9 mouse cellular contexts compared by ENCODE assay signal in the genomic region with DNA sequence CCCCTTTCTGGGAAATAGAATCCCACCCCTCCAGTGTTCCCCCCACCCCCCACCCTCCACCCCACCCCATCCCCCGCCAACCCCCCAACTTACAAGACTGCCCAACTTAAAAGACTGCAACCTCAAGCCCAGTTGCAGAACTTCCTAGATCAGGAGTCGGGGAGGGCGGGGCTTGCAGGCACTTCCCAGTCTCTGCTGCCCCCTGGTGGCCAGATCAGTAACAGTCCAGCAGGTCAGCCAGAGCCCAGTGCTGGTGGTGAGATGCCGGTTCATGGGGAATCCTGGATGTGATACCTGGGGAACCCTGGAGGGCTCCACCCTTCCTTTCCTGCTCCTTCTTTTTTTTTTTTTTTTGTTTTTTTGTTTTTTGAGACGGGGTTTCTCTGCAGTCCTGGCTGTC. TPM values are rescaled to one million over a fixed set of nuclear protein-coding genes. Genes with fewer than 3 reads are reported as not detected.
A peak's percentile ranks its signal among the peaks of the same experiment; 100 is the strongest.
DNase-seq lines count a peak whose midpoint lies in the region; ATAC-seq and TF ChIP-seq lines count a peak whose summit lies in the region.
"Had no signal": no experiment of that assay in that cellular context is flagged by ENCODE, and none has a peak within 500 bp of the region (broad histone marks: within the 10 kb centered on the region; RNA-seq: fewer than 3 reads in every experiment).

No protein-coding gene starts in this region.

- DNase-seq in CD4-positive, CD25-positive, alpha-beta regulatory T cell, adult 2 months (ENCODE audit: low read depth, low spot score), result peak; percentile 94
- peak; percentile 94 for DNase-seq in kidney, postnatal 14 days
- peak; percentile 84 for DNase-seq in liver, embryonic 13.5 days
- peak; percentile 91 for DNase-seq in neural tube, embryonic 11.5 days (ENCODE audit: low spot score)
- DNase-seq in telencephalon, adult 2 months (ENCODE audit: low read depth, low spot score), result peak; percentile 72

- H3K9me3 ChIP-seq in heart, embryonic 13.5 days, result peaks cover 2% of the 10 kb centered on the region; the same call in 1 of the 2 replicates
- no peaks in the 10 kb centered on the region for H3K9me3 ChIP-seq in liver, embryonic 13.5 days (replicated peaks)
- H3K9me3 ChIP-seq in neural tube, embryonic 11.5 days (ENCODE audit: control insufficient read depth, low read length), result no peaks in the 10 kb centered on the region
- H3K9me3 ChIP-seq: limb, embryonic 12.5 days had no signal

- H3K27me3 ChIP-seq in heart, embryonic 13.5 days (replicated peaks), result no peaks in the 10 kb centered on the region
- peaks cover 3% of the 10 kb centered on the region; the same call in 1 of the 2 replicates for H3K27me3 ChIP-seq in liver, embryonic 13.5 days
- no peaks in the 10 kb centered on the region for H3K27me3 ChIP-seq in neural tube, embryonic 11.5 days (ENCODE audit: control insufficient read depth, insufficient read depth, low read length)
- H3K27me3 ChIP-seq: limb, embryonic 12.5 days had no signal

- no peak overlapping the region for H3K9ac ChIP-seq in heart, embryonic 13.5 days
- H3K9ac ChIP-seq in liver, embryonic 13.5 days, result no peak overlapping the region
- no peak overlapping the region for H3K9ac ChIP-seq in neural tube, embryonic 11.5 days (ENCODE audit: low read length)
- H3K9ac ChIP-seq: limb, embryonic 12.5 days had no signal

- TF ChIP-seq POLR2A in bone marrow macrophage, adult 2 months (IDR thresholded peaks at IDR 0.05; ENCODE audit: borderline replicate concordance, low read depth, low read length), result no peak
- TF ChIP-seq POLR2A in embryonic fibroblast, embryonic 13.5 days (IDR thresholded peaks at IDR 0.05; ENCODE audit: low read depth, low read length), result no peak

- H3K4me1 ChIP-seq in bone marrow macrophage, adult 2 months (ENCODE audit: control insufficient read depth, insufficient read depth, low read length), result peaks cover 19% of the 10 kb centered on the region
- H3K4me1 ChIP-seq in embryonic fibroblast, embryonic 13.5 days (ENCODE audit: control insufficient read depth, insufficient read depth, low read length), result no peaks in the 10 kb centered on the region
- H3K4me1 ChIP-seq in heart, embryonic 13.5 days, result peaks cover 12% of the 10 kb centered on the region
- peaks cover 20% of the 10 kb centered on the region for H3K4me1 ChIP-seq in liver, embryonic 13.5 days (replicated peaks)
- H3K4me1 ChIP-seq in neural tube, embryonic 11.5 days (ENCODE audit: control insufficient read depth, insufficient read depth, low read length), result peaks cover 6% of the 10 kb centered on the region; the same call in 1 of the 2 replicates

- ATAC-seq in heart, embryonic 13.5 days (ENCODE audit: extremely low read depth, insufficient number of reproducible peaks, low FRiP score, low TSS enrichment), result peak; percentile 30; the same call in 1 of the 2 replicates
- ATAC-seq in liver, embryonic 13.5 days (ENCODE audit: low read depth), result peak; percentile 67
- ATAC-seq in neural tube, embryonic 11.5 days (ENCODE audit: insufficient read depth, low FRiP score, low TSS enrichment), result peak; percentile 56; the same call in 1 of the 2 replicates

- TF ChIP-seq CTCF in bone marrow macrophage, adult 2 months (IDR thresholded peaks at IDR 0.05; ENCODE audit: low read depth, low read length), result peak; percentile 84
- TF ChIP-seq CTCF in embryonic fibroblast, embryonic 13.5 days (IDR thresholded peaks at IDR 0.05; ENCODE audit: borderline replicate concordance, insufficient read depth, low read length), result peak; percentile 87

- WGBS in heart, embryonic 13.5 days, result 1% methylated on average over 5 of the region's 5 CpGs
- WGBS in liver, embryonic 13.5 days (ENCODE audit: insufficient replicate concordance), result 2% methylated on average over 5 of the region's 5 CpGs
- 2% methylated on average over 5 of the region's 5 CpGs for WGBS in neural tube, embryonic 11.5 days

- H3K27ac ChIP-seq in bone marrow macrophage, adult 2 months (ENCODE audit: insufficient read depth, low read depth, low read length), result 0 out of 2 replicates have a peak overlapping the region, but pooled peaks have one; percentile 72
- no peak overlapping the region for H3K27ac ChIP-seq in embryonic fibroblast, embryonic 13.5 days (ENCODE audit: insufficient read depth, low read length)
- H3K27ac ChIP-seq in heart, embryonic 13.5 days (replicated peaks), result no peak overlapping the region
- no peak overlapping the region for H3K27ac ChIP-seq in liver, embryonic 13.5 days
- H3K27ac ChIP-seq in neural tube, embryonic 11.5 days (ENCODE audit: low read depth, low read length), result no peak overlapping the region
- H3K27ac ChIP-seq: limb, embryonic 12.5 days had no signal

- H3K4me3 ChIP-seq in bone marrow macrophage, adult 2 months (ENCODE audit: insufficient read depth, low read length), result no peak overlapping the region
- H3K4me3 ChIP-seq in embryonic fibroblast, embryonic 13.5 days (ENCODE audit: insufficient read depth, low read length), result no peak overlapping the region
- no peak overlapping the region for H3K4me3 ChIP-seq in heart, embryonic 13.5 days
- no peak overlapping the region for H3K4me3 ChIP-seq in liver, embryonic 13.5 days (replicated peaks)
- no peak overlapping the region for H3K4me3 ChIP-seq in neural tube, embryonic 11.5 days (ENCODE audit: low read depth, low read length)
- H3K4me3 ChIP-seq: limb, embryonic 12.5 days had no signal

- H3K4me2 ChIP-seq in heart, embryonic 13.5 days, result no peak overlapping the region
- H3K4me2 ChIP-seq in liver, embryonic 13.5 days, result no peak overlapping the region
- H3K4me2 ChIP-seq in neural tube, embryonic 11.5 days (ENCODE audit: low read depth), result no peak overlapping the region
- H3K4me2 ChIP-seq: limb, embryonic 12.5 days had no signal

- H3K36me3 ChIP-seq in heart, embryonic 13.5 days, result no peaks in the 10 kb centered on the region
- no peaks in the 10 kb centered on the region for H3K36me3 ChIP-seq in liver, embryonic 13.5 days
- H3K36me3 ChIP-seq in neural tube, embryonic 11.5 days (ENCODE audit: control insufficient read depth, insufficient read depth, low read length), result no peaks in the 10 kb centered on the region
- H3K36me3 ChIP-seq: limb, embryonic 12.5 days had no signal

RNA-seq across cellular contexts. Expression of a gene that starts 23.1 kb away (rescaled TPM):
- 68.7 and 77.9 TPM in 2 replicates for polyA plus RNA-seq in bone marrow macrophage, adult 2 months (2012; ENCODE audit: insufficient read depth, insufficient read length, missing spikeins)
- polyA plus RNA-seq in embryonic fibroblast, embryonic 13.5 days (2011; ENCODE audit: insufficient read length, low read depth, missing spikeins), result 2.6 and 3.2 TPM in 2 replicates
- 6.0 and 7.2 TPM in 2 replicates for polyA plus RNA-seq in heart, embryonic 13.5 days (2015; fragmentation: Nextera tagmentation; extraction: Ambion mirVana)
- polyA plus RNA-seq in liver, embryonic 13.5 days (2015; fragmentation: Nextera tagmentation; extraction: Ambion mirVana), result 7.3 and 7.8 TPM in 2 replicates
- polyA plus RNA-seq in neural tube, embryonic 11.5 days (2014; fragmentation: Nextera tagmentation; extraction: Ambion mirVana), result 3.1 and 3.4 TPM in 2 replicates
